Mouse (Mus musculus): ENCODE results near the gene Gm20390. TPM values are rescaled to one million over a fixed set of nuclear protein-coding genes. Genes with fewer than 3 reads are reported as not detected.
A peak's percentile ranks its signal among the peaks of the same experiment; 100 is the strongest.

Gene Gm20390
- polyA plus RNA-seq (2014; fragmentation: Nextera tagmentation; extraction: Ambion mirVana), result 359 and 434 TPM in 2 replicates

GRCm38 (mm10) chr11:93968005-93968847 is at the start of gene Gm20390, which contains the start of gene Nme1:
Gene Gm20390, minus strand, starts transcription at chr11:93968293.
Gene Nme1, minus strand, starts transcription at chr11:93968521.
- 0 out of 2 replicates have a peak, but pooled peaks cover 7% of the 10 kb centered on the region for H3K4me1 ChIP-seq (ENCODE audit: control insufficient read depth, insufficient read depth, low read length)
- peak within 1 kb of the TSS; percentile 73 for H3K4me2 ChIP-seq (ENCODE audit: low read length)
- peaks cover 27% of the 10 kb centered on the region for H3K36me3 ChIP-seq (ENCODE audit: control insufficient read depth, insufficient read depth, low read length)
- no peaks in the 10 kb centered on the region for H3K9me3 ChIP-seq (replicated peaks; ENCODE audit: control insufficient read depth, low read length)
- ATAC-seq (peak; percentile 96), DNase-seq (ENCODE audit: low spot score) (peak; percentile 99)
- no peaks in the 10 kb centered on the region for H3K27me3 ChIP-seq (replicated peaks; ENCODE audit: control insufficient read depth, insufficient read depth, low read length)
- H3K4me3 ChIP-seq (ENCODE audit: low read depth, low read length), result peak within 1 kb of the TSS; percentile 72
- peak within 1 kb of the TSS; percentile 71 for H3K27ac ChIP-seq (ENCODE audit: low read depth, low read length)
- peak within 1 kb of the TSS; percentile 78 for H3K9ac ChIP-seq (ENCODE audit: low read length)
- WGBS, result under 1% methylated on average over 40 of the region's 40 CpGs

GRCm38 (mm10) chr11:94003346-94003745 is 35.3 kb upstream of the Gm20390 start:
- DNase-seq (ENCODE audit: low spot score), result no peak
- no peaks in the 10 kb centered on the region for H3K27me3 ChIP-seq (replicated peaks; ENCODE audit: control insufficient read depth, insufficient read depth, low read length)
- H3K4me2 ChIP-seq (ENCODE audit: low read length), result no peak overlapping the region
- WGBS, result 93% methylated on average over 2 of the region's 2 CpGs
- no peak overlapping the region for H3K27ac ChIP-seq (ENCODE audit: low read depth, low read length)
- H3K9ac ChIP-seq (ENCODE audit: low read length), result no peak overlapping the region
- no peaks in the 10 kb centered on the region for H3K36me3 ChIP-seq (ENCODE audit: control insufficient read depth, insufficient read depth, low read length)
- H3K4me1 ChIP-seq (ENCODE audit: control insufficient read depth, insufficient read depth, low read length), result no peaks in the 10 kb centered on the region
- ATAC-seq, result no peak
- H3K9me3 ChIP-seq (replicated peaks; ENCODE audit: control insufficient read depth, low read length), result no peaks in the 10 kb centered on the region
- no peak overlapping the region for H3K4me3 ChIP-seq (ENCODE audit: low read depth, low read length)

GRCm38 (mm10) chr11:93999276-93999675 is 31.2 kb upstream of the Gm20390 start:
- Histone ChIP-seq H3K9me3 (replicated peaks; ENCODE audit: control insufficient read depth, low read length) (no peaks in the 10 kb centered on the region), H3K36me3 (ENCODE audit: control insufficient read depth, insufficient read depth, low read length) (no peaks in the 10 kb centered on the region), H3K27me3 (replicated peaks; ENCODE audit: control insufficient read depth, insufficient read depth, low read length) (no peaks in the 10 kb centered on the region), H3K4me3 (ENCODE audit: low read depth, low read length) (no peak overlapping the region), H3K4me1 (ENCODE audit: control insufficient read depth, insufficient read depth, low read length) (peaks cover 17% of the 10 kb centered on the region), H3K27ac (ENCODE audit: low read depth, low read length) (no peak overlapping the region), H3K9ac (ENCODE audit: low read length) (peak overlapping the region; percentile 13; the same call in 1 of the 2 replicates), H3K4me2 (ENCODE audit: low read length) (no peak overlapping the region)
- ATAC-seq (no peak), DNase-seq (ENCODE audit: low spot score) (no peak)

GRCm38 (mm10) chr11:93997141-93997775 is 29.2 kb upstream of the Gm20390 start:
- ATAC-seq, result no peak
- H3K9ac ChIP-seq (ENCODE audit: low read length), result peak overlapping the region; percentile 92
- DNase-seq (ENCODE audit: low spot score), result peak; percentile 58

GRCm38 (mm10) chr11:93996306-93997140 is 28.4 kb upstream of the Gm20390 start:
- ATAC-seq (no peak; the same call in none of the 2 replicates), DNase-seq (ENCODE audit: low spot score) (peak; percentile 18)

More at GRCm38 (mm10) chr11:93997141-93997775, 29.2 kb upstream of the Gm20390 start:
- Histone ChIP-seq H3K27me3 (replicated peaks; ENCODE audit: control insufficient read depth, insufficient read depth, low read length) (no peaks in the 10 kb centered on the region), H3K27ac (ENCODE audit: low read depth, low read length) (0 out of 2 replicates have a peak overlapping the region, but pooled peaks have one; percentile 2), H3K4me3 (ENCODE audit: low read depth, low read length) (peak overlapping the region; percentile 92), H3K9me3 (replicated peaks; ENCODE audit: control insufficient read depth, low read length) (no peaks in the 10 kb centered on the region), H3K4me1 (ENCODE audit: control insufficient read depth, insufficient read depth, low read length) (peaks cover 17% of the 10 kb centered on the region), H3K4me2 (ENCODE audit: low read length) (peak overlapping the region; percentile 96), H3K36me3 (ENCODE audit: control insufficient read depth, insufficient read depth, low read length) (no peaks in the 10 kb centered on the region)
- 10% methylated on average over 13 of the region's 13 CpGs for WGBS

GRCm38 (mm10) chr11:93995720-93996305 is 27.7 kb upstream of the Gm20390 start, which contains the start of gene Spag9:
Gene Spag9, plus strand, starts transcription at chr11:93996091.
- WGBS, result 1% methylated on average over 23 of the region's 70 CpGs
- no peaks in the 10 kb centered on the region for H3K9me3 ChIP-seq (replicated peaks; ENCODE audit: control insufficient read depth, low read length)
- DNase-seq (ENCODE audit: low spot score) (peak; percentile 96), ATAC-seq (peak; percentile 94)
- H3K9ac ChIP-seq (ENCODE audit: low read length), result peak within 1 kb of the TSS; percentile 92
- H3K4me1 ChIP-seq (ENCODE audit: control insufficient read depth, insufficient read depth, low read length), result peaks cover 17% of the 10 kb centered on the region
- H3K4me2 ChIP-seq (ENCODE audit: low read length), result peak within 1 kb of the TSS; percentile 96
- no peaks in the 10 kb centered on the region for H3K27me3 ChIP-seq (replicated peaks; ENCODE audit: control insufficient read depth, insufficient read depth, low read length)
- peak within 1 kb of the TSS; percentile 78 for H3K27ac ChIP-seq (ENCODE audit: low read depth, low read length)
- H3K4me3 ChIP-seq (ENCODE audit: low read depth, low read length), result peak within 1 kb of the TSS; percentile 92
- no peaks in the 10 kb centered on the region for H3K36me3 ChIP-seq (ENCODE audit: control insufficient read depth, insufficient read depth, low read length)

More at GRCm38 (mm10) chr11:93996306-93997140, 28.4 kb upstream of the Gm20390 start:
- no peaks in the 10 kb centered on the region for H3K27me3 ChIP-seq (replicated peaks; ENCODE audit: control insufficient read depth, insufficient read depth, low read length)
- peak overlapping the region; percentile 78 for H3K27ac ChIP-seq (ENCODE audit: low read depth, low read length)
- H3K36me3 ChIP-seq (ENCODE audit: control insufficient read depth, insufficient read depth, low read length), result no peaks in the 10 kb centered on the region
- H3K4me2 ChIP-seq (ENCODE audit: low read length), result peak overlapping the region; percentile 96
- 1% methylated on average over 57 of the region's 58 CpGs for WGBS
- H3K9me3 ChIP-seq (replicated peaks; ENCODE audit: control insufficient read depth, low read length), result no peaks in the 10 kb centered on the region
- H3K4me1 ChIP-seq (ENCODE audit: control insufficient read depth, insufficient read depth, low read length), result peaks cover 17% of the 10 kb centered on the region
- peak overlapping the region; percentile 92 for H3K9ac ChIP-seq (ENCODE audit: low read length)
- peak overlapping the region; percentile 92 for H3K4me3 ChIP-seq (ENCODE audit: low read depth, low read length)

GRCm38 (mm10) chr11:93995111-93995719 is 27.1 kb upstream of the Gm20390 start:
- Histone ChIP-seq H3K36me3 (ENCODE audit: control insufficient read depth, insufficient read depth, low read length) (no peaks in the 10 kb centered on the region), H3K4me2 (ENCODE audit: low read length) (peak overlapping the region; percentile 85), H3K27ac (ENCODE audit: low read depth, low read length) (peak overlapping the region; percentile 78), H3K9ac (ENCODE audit: low read length) (peak overlapping the region; percentile 62), H3K27me3 (replicated peaks; ENCODE audit: control insufficient read depth, insufficient read depth, low read length) (no peaks in the 10 kb centered on the region), H3K4me1 (ENCODE audit: control insufficient read depth, insufficient read depth, low read length) (peaks cover 17% of the 10 kb centered on the region), H3K4me3 (ENCODE audit: low read depth, low read length) (peak overlapping the region; percentile 92), H3K9me3 (replicated peaks; ENCODE audit: control insufficient read depth, low read length) (no peaks in the 10 kb centered on the region)
- ATAC-seq (peak; percentile 27), DNase-seq (ENCODE audit: low spot score) (peak; percentile 37)
- WGBS, result 10% methylated on average over 15 of the region's 15 CpGs

Measured in forebrain, embryonic 14.5 days (tissue).